Mouse (Mus musculus): ENCODE data around the gene Fibp.
"Not testable (repeated sequence)": the region's sequence is repeated elsewhere in the genome, so short reads cannot be mapped to it uniquely, and the experiment has no call there.

The Fibp gene

GRCm38 (mm10) chr19:5487768-5488550 is 27.5 kb downstream of the Fibp start, which contains the start of gene Mus81:
Gene Mus81, minus strand, starts transcription at chr19:5488402.
- peak; percentile 93 to 98 for DNase-seq (ENCODE audit: low spot score in 2 of 2)

- DNase-seq (ENCODE audit: low spot score in 2 of 2), result peak; percentile 98 to 99
These were observed 28.6 kb downstream of the Fibp start for GRCm38 (mm10) chr19:5488878-5489571.

- not testable (repeated sequence) for DNase-seq (ENCODE audit: low spot score in 2 of 2)
These were observed 29.3 kb downstream of the Fibp start for GRCm38 (mm10) chr19:5489721-5490120.

GRCm38 (mm10) chr19:5490313-5490897 is 30.0 kb downstream of the Fibp start, which contains the start of gene Cfl1:
Gene Cfl1, plus strand, starts transcription at chr19:5490455.
- peak; percentile 94 to 95 for DNase-seq (ENCODE audit: low spot score in 2 of 2)

GRCm38 (mm10) chr19:5490898-5491708 is 30.7 kb downstream of the Fibp start:
- DNase-seq (ENCODE audit: low spot score in 2 of 2), result peak; percentile 78 to 81

- DNase-seq (ENCODE audit: low spot score in 2 of 2), result no peak
These were observed 32.2 kb downstream of the Fibp start for GRCm38 (mm10) chr19:5492641-5493040.

GRCm38 (mm10) chr19:5493301-5493721 is 32.9 kb downstream of the Fibp start:
- not testable (repeated sequence) for DNase-seq (ENCODE audit: low spot score in 2 of 2)

GRCm38 (mm10) chr19:5494314-5494713 is 33.9 kb downstream of the Fibp start:
- no peak for DNase-seq (ENCODE audit: low spot score in 2 of 2)

- DNase-seq (ENCODE audit: low spot score in 2 of 2), result no peak
These were observed 35.1 kb downstream of the Fibp start for GRCm38 (mm10) chr19:5495353-5496051.

- no peak for DNase-seq (ENCODE audit: low spot score in 2 of 2)
These were observed 35.6 kb downstream of the Fibp start for GRCm38 (mm10) chr19:5496052-5496370.

GRCm38 (mm10) chr19:5500330-5500875 is 40.0 kb downstream of the Fibp start:
- no peak for DNase-seq (ENCODE audit: low spot score in 2 of 2)

- no peak for DNase-seq (ENCODE audit: low spot score in 2 of 2)
These were observed 43.3 kb downstream of the Fibp start, which contains the start of gene 1700020D05Rik for GRCm38 (mm10) chr19:5503687-5504086. Gene 1700020D05Rik, minus strand, starts transcription at chr19:5503787.

- DNase-seq (ENCODE audit: low spot score in 2 of 2), result peak; percentile 96 to 97
These were observed 49.9 kb downstream of the Fibp start, which contains the start of gene Snx32 for GRCm38 (mm10) chr19:5510031-5511026. Gene Snx32, minus strand, starts transcription at chr19:5510538.

GRCm38 (mm10) chr19:5511074-5511632 is 50.7 kb downstream of the Fibp start:
- no peak for DNase-seq (ENCODE audit: low spot score in 2 of 2)

- no peak for DNase-seq (ENCODE audit: low spot score in 2 of 2)
These were observed 51.9 kb downstream of the Fibp start for GRCm38 (mm10) chr19:5512091-5513004.

- no peak for DNase-seq (ENCODE audit: low spot score in 2 of 2)
These were observed 52.6 kb downstream of the Fibp start for GRCm38 (mm10) chr19:5513005-5513349.

Data from thymus, postnatal 10 days (tissue).